Mouse (Mus musculus): ENCODE data around the gene Ctsk. TPM values are rescaled to one million over a fixed set of nuclear protein-coding genes. Genes with fewer than 3 reads are reported as not detected.

Ctsk gene
- polyA plus RNA-seq, 1 experiment from 2014 or later, result 8.7 TPM

DNA sequence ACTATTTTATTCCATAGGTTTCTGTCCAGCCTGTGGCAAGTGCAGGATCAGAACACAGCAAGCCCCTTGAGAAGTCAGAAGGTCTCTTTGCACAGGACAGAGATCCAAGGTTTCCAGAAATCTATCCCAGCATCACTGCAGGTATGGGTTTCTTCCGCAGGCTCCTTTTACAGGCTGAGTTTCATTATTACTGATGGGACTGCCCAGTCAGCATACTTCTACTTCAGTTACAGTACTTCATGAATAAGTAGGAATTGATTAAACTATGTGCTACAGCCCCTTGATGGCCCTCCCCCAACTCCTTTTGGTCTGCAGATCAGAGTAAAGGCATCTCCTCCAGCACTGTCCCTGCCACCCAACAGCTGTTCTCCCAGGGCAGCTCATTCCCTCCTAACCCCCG, 8.8 kb upstream of the Ctsk start:
- no peak overlapping the region for H3K9ac ChIP-seq (ENCODE audit: low read depth, low read length)
- no peaks in the 10 kb centered on the region for H3K4me1 ChIP-seq (ENCODE audit: control insufficient read depth, insufficient read depth, low read length)
- no peaks in the 10 kb centered on the region for H3K27me3 ChIP-seq (replicated peaks; ENCODE audit: control insufficient read depth, insufficient read depth, low read length)
- 94% methylated on average over 2 of the region's 2 CpGs for WGBS
- H3K27ac ChIP-seq (ENCODE audit: low read length), result no peak overlapping the region
- no peak overlapping the region for H3K4me3 ChIP-seq (ENCODE audit: low read length)
- no peaks in the 10 kb centered on the region for H3K9me3 ChIP-seq (ENCODE audit: control insufficient read depth, low read length)
- H3K36me3 ChIP-seq (ENCODE audit: control insufficient read depth, insufficient read depth, low read length), result peaks cover 7% of the 10 kb centered on the region; the same call in 1 of the 2 replicates
- H3K4me2 ChIP-seq (ENCODE audit: low read depth, low read length), result no peak overlapping the region
- no peak for ATAC-seq

GRCm38 (mm10) chr3:95494342-95494741, 4.7 kb upstream of the Ctsk start:
- no peaks in the 10 kb centered on the region for H3K27me3 ChIP-seq (replicated peaks; ENCODE audit: control insufficient read depth, insufficient read depth, low read length)

DNA sequence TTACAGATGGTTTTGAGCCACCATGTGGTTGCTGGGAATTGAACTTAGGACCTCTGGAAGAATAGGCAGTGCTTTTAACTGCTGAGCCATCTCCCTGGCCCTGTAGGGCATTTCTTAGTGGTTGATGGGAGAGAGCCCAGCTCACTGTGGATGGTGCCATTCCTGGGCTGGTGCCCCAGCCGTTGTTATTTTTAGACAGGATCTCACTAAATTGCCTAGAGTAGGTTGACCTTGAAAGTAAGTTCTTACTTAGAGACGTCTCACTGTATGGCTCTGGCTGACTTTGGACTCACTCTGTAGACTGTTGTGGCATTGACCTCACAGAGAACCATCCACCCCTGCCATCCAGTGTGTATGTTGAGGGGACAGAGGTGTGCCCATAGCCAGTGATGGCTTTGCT, 827 bp upstream of the Ctsk start:
- no peak overlapping the region for H3K4me2 ChIP-seq (ENCODE audit: low read depth, low read length)
- WGBS, result 75% methylated on average over 2 of the region's 2 CpGs
- H3K9ac ChIP-seq (ENCODE audit: low read depth, low read length), result no peak overlapping the region; the same call in 1 of the 2 replicates
- no peak for ATAC-seq
- no peaks in the 10 kb centered on the region for H3K4me1 ChIP-seq (ENCODE audit: control insufficient read depth, insufficient read depth, low read length)
- no peaks in the 10 kb centered on the region for H3K9me3 ChIP-seq (ENCODE audit: control insufficient read depth, low read length)
- no peaks in the 10 kb centered on the region for H3K27me3 ChIP-seq (replicated peaks; ENCODE audit: control insufficient read depth, insufficient read depth, low read length)
- peaks cover 7% of the 10 kb centered on the region; the same call in 1 of the 2 replicates for H3K36me3 ChIP-seq (ENCODE audit: control insufficient read depth, insufficient read depth, low read length)
- H3K27ac ChIP-seq (ENCODE audit: low read length), result no peak overlapping the region
- no peak overlapping the region for H3K4me3 ChIP-seq (ENCODE audit: low read length)

More at GRCm38 (mm10) chr3:95494342-95494741, 4.7 kb upstream of the Ctsk start:
- no peak overlapping the region for H3K4me3 ChIP-seq (ENCODE audit: low read length)
- 61% methylated on average over 6 of the region's 6 CpGs for WGBS
- no peak overlapping the region for H3K9ac ChIP-seq (ENCODE audit: low read depth, low read length)
- H3K4me1 ChIP-seq (ENCODE audit: control insufficient read depth, insufficient read depth, low read length), result no peaks in the 10 kb centered on the region
- no peak for ATAC-seq
- no peaks in the 10 kb centered on the region for H3K9me3 ChIP-seq (ENCODE audit: control insufficient read depth, low read length)
- no peak overlapping the region for H3K27ac ChIP-seq (ENCODE audit: low read length)
- H3K36me3 ChIP-seq (ENCODE audit: control insufficient read depth, insufficient read depth, low read length), result peaks cover 10% of the 10 kb centered on the region; the same call in 1 of the 2 replicates
- H3K4me2 ChIP-seq (ENCODE audit: low read depth, low read length), result no peak overlapping the region

DNA sequence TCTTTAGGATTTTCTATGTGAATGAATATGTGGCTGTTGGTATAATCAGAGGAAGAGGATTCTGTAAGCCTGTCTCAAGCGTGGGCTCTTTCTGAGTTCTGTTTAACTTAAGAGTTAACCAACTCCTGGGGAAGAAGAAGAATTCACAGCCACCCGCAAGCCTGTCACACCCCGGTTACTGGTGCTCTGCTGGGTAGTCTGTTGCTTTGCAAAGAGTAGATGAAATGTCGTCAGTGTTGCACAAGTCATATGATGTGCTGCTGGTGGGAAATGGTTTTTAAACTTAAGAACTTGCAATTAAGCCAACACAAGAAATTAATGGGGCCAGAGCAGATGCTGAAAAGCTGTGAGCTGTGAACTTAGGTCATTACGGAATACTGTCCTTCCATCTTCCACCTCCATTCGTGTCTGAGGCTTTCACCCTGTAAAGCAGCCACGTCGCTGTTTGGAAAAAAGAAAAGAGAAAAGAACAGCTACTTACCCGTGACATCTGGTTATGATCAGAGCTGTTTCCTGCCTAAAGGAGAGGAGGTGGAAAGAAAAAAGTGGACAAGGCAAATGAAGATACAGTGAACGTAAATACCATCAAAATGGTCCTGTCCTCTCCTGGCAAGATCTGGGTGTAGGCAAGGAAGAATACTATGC, 562 bp downstream of the Ctsk start:
- ATAC-seq, result no peak
- H3K4me1 ChIP-seq (ENCODE audit: control insufficient read depth, insufficient read depth, low read length), result no peaks in the 10 kb centered on the region
- H3K36me3 ChIP-seq (ENCODE audit: control insufficient read depth, insufficient read depth, low read length), result peaks cover 3% of the 10 kb centered on the region; the same call in 1 of the 2 replicates
- H3K4me2 ChIP-seq (ENCODE audit: low read depth, low read length), result peak overlapping the region; percentile 34
- no peak overlapping the region for H3K27ac ChIP-seq (ENCODE audit: low read length)
- no peak overlapping the region for H3K9ac ChIP-seq (ENCODE audit: low read depth, low read length)
- peak overlapping the region; percentile 23; the same call in 1 of the 2 replicates for H3K4me3 ChIP-seq (ENCODE audit: low read length)
- no peaks in the 10 kb centered on the region for H3K27me3 ChIP-seq (replicated peaks; ENCODE audit: control insufficient read depth, insufficient read depth, low read length)
- whole genome bisulfite sequencing, result 38% methylated on average over 10 of the region's 10 CpGs
- H3K9me3 ChIP-seq (ENCODE audit: control insufficient read depth, low read length), result no peaks in the 10 kb centered on the region

DNA sequence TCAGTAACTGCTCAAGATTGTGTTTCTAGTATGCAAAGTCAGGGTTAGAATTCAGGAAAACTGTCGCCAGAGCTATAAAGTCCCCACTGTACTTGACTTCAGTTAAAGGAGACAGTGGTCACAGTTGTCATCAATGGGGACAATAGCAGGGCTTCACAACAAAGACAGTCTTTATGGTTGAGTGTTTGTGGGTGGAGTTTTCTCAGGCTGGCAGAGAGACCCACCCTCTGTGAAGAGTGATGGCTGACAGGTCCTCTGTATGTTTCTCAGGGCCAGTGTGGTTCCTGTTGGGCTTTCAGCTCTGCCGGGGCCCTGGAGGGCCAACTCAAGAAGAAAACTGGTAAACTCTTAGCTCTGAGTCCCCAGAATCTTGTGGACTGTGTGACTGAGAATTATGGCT, 3.3 kb downstream of the Ctsk start:
- Histone ChIP-seq H3K9ac (ENCODE audit: low read depth, low read length) (no peak overlapping the region), H3K27ac (ENCODE audit: low read length) (no peak overlapping the region), H3K4me1 (ENCODE audit: control insufficient read depth, insufficient read depth, low read length) (no peaks in the 10 kb centered on the region), H3K9me3 (ENCODE audit: control insufficient read depth, low read length) (no peaks in the 10 kb centered on the region), H3K27me3 (replicated peaks; ENCODE audit: control insufficient read depth, insufficient read depth, low read length) (no peaks in the 10 kb centered on the region), H3K4me2 (ENCODE audit: low read depth, low read length) (no peak overlapping the region), H3K4me3 (ENCODE audit: low read length) (no peak overlapping the region), H3K36me3 (ENCODE audit: control insufficient read depth, insufficient read depth, low read length) (no peaks in the 10 kb centered on the region)
- ATAC-seq, result no peak
- WGBS, result 72% methylated on average over 2 of the region's 2 CpGs

GRCm38 (mm10) chr3:95509348-95509747, 10.3 kb downstream of the Ctsk start:
- Histone ChIP-seq H3K9me3 (ENCODE audit: control insufficient read depth, low read length) (no peaks in the 10 kb centered on the region), H3K4me3 (ENCODE audit: low read length) (no peak overlapping the region), H3K36me3 (ENCODE audit: control insufficient read depth, insufficient read depth, low read length) (no peaks in the 10 kb centered on the region), H3K27me3 (replicated peaks; ENCODE audit: control insufficient read depth, insufficient read depth, low read length) (no peaks in the 10 kb centered on the region), H3K9ac (ENCODE audit: low read depth, low read length) (no peak overlapping the region), H3K4me2 (ENCODE audit: low read depth, low read length) (no peak overlapping the region), H3K4me1 (ENCODE audit: control insufficient read depth, insufficient read depth, low read length) (no peaks in the 10 kb centered on the region), H3K27ac (ENCODE audit: low read length) (no peak overlapping the region)
- no peak for ATAC-seq
- WGBS, result 70% methylated on average over 6 of the region's 6 CpGs

- Histone ChIP-seq H3K4me3 (ENCODE audit: low read length) (no peak overlapping the region), H3K9me3 (ENCODE audit: control insufficient read depth, low read length) (no peaks in the 10 kb centered on the region), H3K27me3 (replicated peaks; ENCODE audit: control insufficient read depth, insufficient read depth, low read length) (no peaks in the 10 kb centered on the region), H3K9ac (ENCODE audit: low read depth, low read length) (no peak overlapping the region), H3K27ac (ENCODE audit: low read length) (no peak overlapping the region), H3K4me2 (ENCODE audit: low read depth, low read length) (no peak overlapping the region), H3K36me3 (ENCODE audit: control insufficient read depth, insufficient read depth, low read length) (no peaks in the 10 kb centered on the region), H3K4me1 (ENCODE audit: control insufficient read depth, insufficient read depth, low read length) (no peaks in the 10 kb centered on the region)
- WGBS, result 64% methylated on average over 9 of the region's 9 CpGs
- ATAC-seq, result 0 out of 2 replicates have a peak, but pooled peaks have one; percentile 44
Measured at GRCm38 (mm10) chr3:95511611-95512180, 12.6 kb downstream of the Ctsk start.

DNA sequence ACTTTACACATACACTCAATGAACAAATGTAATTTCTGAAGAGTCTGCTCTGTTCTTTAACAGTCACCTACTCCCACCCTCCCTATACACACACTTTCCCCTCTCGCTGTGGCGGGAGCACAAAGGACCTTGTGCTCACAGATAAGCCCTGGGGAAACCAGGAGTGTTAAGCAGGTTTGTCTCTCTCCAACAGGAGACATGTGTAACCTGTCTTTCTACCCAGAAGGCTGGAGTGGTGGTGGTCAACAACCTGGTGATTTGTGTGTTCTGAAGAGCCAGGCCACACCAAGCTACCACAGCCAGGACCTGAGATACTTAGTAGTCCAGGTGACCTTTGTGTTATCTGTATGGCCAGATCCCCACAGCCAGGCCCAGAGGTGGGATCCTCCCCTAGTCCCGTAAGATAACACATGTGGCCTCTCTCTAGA, 17.6 kb downstream of the Ctsk start:
- no peak overlapping the region for H3K27ac ChIP-seq (ENCODE audit: low read length)
- H3K4me3 ChIP-seq (ENCODE audit: low read length), result no peak overlapping the region
- ATAC-seq, result peak; percentile 60
- H3K9ac ChIP-seq (ENCODE audit: low read depth, low read length), result no peak overlapping the region
- H3K9me3 ChIP-seq (ENCODE audit: control insufficient read depth, low read length), result no peaks in the 10 kb centered on the region
- H3K4me1 ChIP-seq (ENCODE audit: control insufficient read depth, insufficient read depth, low read length), result peaks cover 8% of the 10 kb centered on the region
- H3K4me2 ChIP-seq (ENCODE audit: low read depth, low read length), result no peak overlapping the region
- 69% methylated on average over 3 of the region's 3 CpGs for WGBS
- H3K27me3 ChIP-seq (replicated peaks; ENCODE audit: control insufficient read depth, insufficient read depth, low read length), result no peaks in the 10 kb centered on the region
- no peaks in the 10 kb centered on the region for H3K36me3 ChIP-seq (ENCODE audit: control insufficient read depth, insufficient read depth, low read length)

- Histone ChIP-seq H3K27ac (ENCODE audit: low read length) (no peak overlapping the region), H3K36me3 (ENCODE audit: control insufficient read depth, insufficient read depth, low read length) (no peaks in the 10 kb centered on the region), H3K9ac (ENCODE audit: low read depth, low read length) (no peak overlapping the region), H3K9me3 (ENCODE audit: control insufficient read depth, low read length) (no peaks in the 10 kb centered on the region), H3K4me2 (ENCODE audit: low read depth, low read length) (no peak overlapping the region; the same call in 1 of the 2 replicates), H3K27me3 (replicated peaks; ENCODE audit: control insufficient read depth, insufficient read depth, low read length) (no peaks in the 10 kb centered on the region), H3K4me1 (ENCODE audit: control insufficient read depth, insufficient read depth, low read length) (peaks cover 8% of the 10 kb centered on the region), H3K4me3 (ENCODE audit: low read length) (no peak overlapping the region)
- 20% methylated on average over 10 of the region's 10 CpGs for WGBS
- peak; percentile 51 for ATAC-seq
Measured at GRCm38 (mm10) chr3:95517493-95517898, 18.4 kb downstream of the Ctsk start.

All from intestine, embryonic 16.5 days (tissue).